Mouse (Mus musculus) cerebellum, postnatal 25 days (tissue): ENCODE results near the gene Gzmd.
"Not testable (repeated sequence)": the region's sequence is repeated elsewhere in the genome, so short reads cannot be mapped to it uniquely, and the experiment has no call there.

Source experiments
- DNase-seq, 2 experiments: peaks; one replicate each; pipeline ENCODE4 v3.0.0; 2021; ENCODE audit warnings: mixed read lengths in 2 of 2

Gzmd gene

DNA sequence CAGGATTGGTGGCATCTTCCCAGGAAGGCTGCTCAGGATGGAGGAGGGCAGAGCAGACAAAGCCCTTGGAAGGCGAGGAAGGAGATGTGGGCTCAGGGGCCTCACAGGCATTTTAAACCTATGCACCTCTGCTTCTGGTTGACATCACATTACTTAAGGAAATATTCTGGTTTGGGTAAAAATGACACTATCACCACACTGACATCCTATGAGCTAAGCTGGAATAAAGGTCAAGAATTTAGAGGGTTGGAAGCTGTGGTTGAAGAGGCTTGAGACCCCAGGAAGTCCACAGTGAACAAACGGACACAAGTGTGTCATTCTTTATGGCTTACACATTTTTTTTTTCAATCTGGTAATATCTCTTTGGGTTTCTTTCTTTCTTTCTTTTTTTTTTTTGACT is at the start of gene Gzmd:
Gzmd (minus strand) TSS at position 101 of the 400 bp plus-strand sequence.
- not testable (repeated sequence) for DNase-seq

GRCm38 (mm10) chr14:56177651-56178050 is 45.2 kb upstream of the Gzmd start:
- DNase-seq, result peak in 1 of 2 experiments; percentile 37

DNA sequence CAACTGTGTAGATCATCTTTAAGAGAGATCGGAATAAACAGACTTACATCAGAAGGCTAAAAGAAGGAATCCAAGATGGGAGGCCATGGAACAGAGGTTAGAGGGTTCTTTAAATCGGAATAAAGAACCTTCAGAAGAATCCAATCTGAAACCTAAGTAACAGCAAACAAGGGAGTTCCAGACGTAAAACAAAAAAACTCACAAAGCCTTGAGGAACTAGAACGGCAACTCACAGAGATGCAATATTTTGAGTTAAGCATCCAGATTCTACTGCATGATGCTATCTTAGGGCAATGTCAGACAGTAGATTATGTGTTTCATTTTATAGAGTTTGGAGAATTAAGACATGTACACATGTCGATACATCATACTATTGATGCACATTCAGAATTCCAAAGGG is 42.1 kb upstream of the Gzmd start, which contains the start of gene Gzmn:
Gzmn (minus strand) TSS at position 101 of the 400 bp plus-strand sequence.
- DNase-seq, result no peak

- no peak for DNase-seq
These were observed 41.0 kb upstream of the Gzmd start for GRCm38 (mm10) chr14:56173396-56173795.

DNA sequence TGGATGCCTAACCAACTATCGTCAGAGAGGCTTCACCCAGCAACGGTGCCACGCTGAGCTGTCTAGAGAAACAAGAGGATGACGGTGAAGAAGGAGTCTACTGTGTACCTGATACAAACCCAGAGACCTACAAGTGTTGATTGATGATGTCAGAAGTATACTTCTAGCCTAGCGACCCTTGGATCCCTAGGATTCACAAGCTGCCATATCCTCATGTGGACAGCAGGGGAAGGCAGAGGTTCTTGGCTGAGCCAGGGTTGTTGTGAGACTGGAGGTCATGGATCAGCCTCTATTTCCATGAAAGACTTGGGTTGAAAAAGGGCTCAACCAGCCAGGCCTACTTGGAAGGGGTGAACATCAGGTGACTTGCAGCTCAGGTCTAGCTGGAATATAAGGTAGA is 40.3 kb upstream of the Gzmd start:
- no peak for DNase-seq

- no peak for DNase-seq
These were observed 35.6 kb upstream of the Gzmd start for GRCm38 (mm10) chr14:56168009-56168408.

DNA sequence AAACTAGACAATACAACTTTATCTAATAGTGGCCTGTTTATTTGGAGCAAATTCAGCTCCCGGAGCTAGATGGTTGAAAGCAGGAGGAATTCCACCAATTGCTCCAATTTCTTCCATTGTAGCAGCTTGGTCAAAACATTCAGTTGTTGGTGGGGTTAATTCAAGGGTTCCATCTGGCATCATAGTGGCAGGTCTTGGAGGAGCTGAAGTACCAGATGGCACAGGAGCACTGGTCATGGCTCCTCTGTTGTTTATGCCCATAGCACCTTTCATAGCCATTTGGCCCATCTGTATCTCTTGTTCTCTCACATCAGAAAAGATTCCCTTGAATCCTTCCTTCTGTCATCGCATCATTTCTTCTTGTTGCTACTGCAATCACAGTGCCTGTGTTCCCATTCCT is 29.7 kb upstream of the Gzmd start:
- peak; percentile 15 to 23 for DNase-seq

DNA sequence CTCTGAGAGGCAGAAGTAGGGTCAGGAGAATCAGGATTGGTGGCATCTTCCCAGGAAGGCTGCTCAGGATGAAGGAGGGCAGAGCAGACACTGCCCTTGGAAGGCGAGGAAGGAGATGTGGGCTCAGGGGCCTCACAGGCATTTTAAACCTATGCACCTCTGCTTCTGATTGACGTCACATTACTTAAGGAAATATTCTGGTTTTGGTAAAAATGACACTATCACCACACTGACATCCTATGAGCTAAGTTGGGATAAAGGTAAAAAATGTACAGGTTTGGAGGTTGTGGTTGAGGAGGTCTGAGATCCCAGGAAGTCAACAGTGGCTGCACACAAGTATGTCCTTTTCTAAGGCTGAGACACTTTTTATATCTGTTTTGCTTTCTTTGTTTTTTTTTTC is 27.1 kb upstream of the Gzmd start, which contains the start of gene Gzmg:
Gzmg (minus strand) TSS at position 101 of the 400 bp plus-strand sequence.
- not testable (repeated sequence) for DNase-seq

- no peak for DNase-seq
These were observed 22.9 kb upstream of the Gzmd start for GRCm38 (mm10) chr14:56155340-56155739.

- peak in 1 of 2 experiments; percentile 11 for DNase-seq
These were observed 1.3 kb upstream of the Gzmd start for GRCm38 (mm10) chr14:56133675-56134074.

- DNase-seq, result no peak
These were observed 4.1 kb downstream of the Gzmd start for GRCm38 (mm10) chr14:56128341-56128740.

DNA sequence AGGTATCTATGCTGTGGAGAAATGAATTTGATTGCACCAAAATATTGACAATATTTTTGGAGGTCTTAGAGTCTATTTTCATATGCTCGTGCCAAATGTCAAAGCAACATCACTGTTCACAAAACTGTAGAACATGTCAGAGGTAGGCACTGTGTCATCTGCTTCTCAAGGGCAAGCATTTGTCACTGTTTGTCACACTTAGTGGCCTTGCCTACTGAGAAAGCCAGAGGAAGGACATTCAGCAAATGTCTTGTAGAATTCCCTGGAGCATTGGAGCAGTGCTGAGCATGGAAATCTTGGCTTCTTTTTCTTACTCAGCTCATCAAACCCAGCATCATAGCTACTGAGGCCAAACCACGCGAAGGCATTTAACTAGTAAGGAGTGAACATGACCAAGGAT is 8.9 kb downstream of the Gzmd start:
- no peak for DNase-seq

DNA sequence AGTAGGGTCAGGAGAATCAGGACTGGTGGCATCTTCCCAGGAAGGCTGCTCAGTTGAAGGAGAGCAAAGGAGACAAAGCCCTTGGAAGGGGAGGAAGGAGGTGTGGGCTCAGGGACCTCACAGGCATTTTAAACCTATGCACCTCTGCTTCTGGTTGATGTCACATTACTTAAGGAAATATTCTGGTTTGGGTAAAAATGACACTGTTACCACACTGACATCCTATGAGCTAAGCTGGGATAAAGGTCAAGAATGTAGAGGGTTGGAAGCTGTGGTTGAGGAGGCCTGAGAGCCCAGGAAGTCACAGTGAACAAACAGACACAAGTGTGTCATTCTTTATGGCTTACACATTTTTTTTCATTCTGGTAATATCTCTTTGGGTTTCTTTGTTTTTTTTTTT is 11.9 kb downstream of the Gzmd start, which contains the start of gene Gzme:
Gzme (minus strand) TSS at position 101 of the 400 bp plus-strand sequence.
- DNase-seq, result no peak

DNA sequence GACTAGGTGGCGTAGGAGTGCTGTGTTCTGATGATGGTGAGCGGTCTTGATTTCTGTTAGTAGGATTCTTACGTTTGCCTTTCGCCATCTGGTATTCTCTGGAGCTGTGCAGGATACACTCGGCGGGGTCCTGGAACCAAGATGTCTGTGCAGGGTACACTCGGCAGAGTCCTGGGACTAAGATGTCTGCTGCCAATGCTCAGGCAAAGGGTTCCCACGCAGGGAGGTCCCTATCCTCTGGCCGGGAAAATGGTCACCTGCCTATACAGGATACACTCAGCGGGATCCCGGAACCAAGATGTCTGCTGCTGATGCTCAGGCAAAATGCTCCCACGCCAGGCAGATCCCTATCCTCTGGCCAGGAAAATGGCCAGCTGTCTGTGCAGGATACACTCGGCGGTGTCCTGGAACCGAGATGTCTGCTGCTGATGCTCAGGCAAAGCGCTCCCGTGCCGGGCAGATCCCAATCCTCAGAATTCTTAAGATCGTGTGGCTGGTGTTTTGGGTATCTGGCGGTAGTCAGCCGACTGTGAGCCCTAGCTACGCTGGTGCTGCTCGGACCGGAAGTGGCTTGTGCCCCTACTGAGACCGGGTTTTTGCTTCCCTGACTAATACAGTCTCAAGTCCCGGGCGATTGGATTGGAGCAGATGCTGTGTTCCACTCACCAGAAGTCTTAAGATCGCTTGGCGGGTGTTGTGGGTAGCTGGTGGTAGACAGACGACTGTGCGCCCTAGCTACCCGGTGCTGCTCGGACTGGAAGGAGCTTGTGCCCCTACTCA is 16.7 kb downstream of the Gzmd start:
- DNase-seq, result not testable (repeated sequence)

DNA sequence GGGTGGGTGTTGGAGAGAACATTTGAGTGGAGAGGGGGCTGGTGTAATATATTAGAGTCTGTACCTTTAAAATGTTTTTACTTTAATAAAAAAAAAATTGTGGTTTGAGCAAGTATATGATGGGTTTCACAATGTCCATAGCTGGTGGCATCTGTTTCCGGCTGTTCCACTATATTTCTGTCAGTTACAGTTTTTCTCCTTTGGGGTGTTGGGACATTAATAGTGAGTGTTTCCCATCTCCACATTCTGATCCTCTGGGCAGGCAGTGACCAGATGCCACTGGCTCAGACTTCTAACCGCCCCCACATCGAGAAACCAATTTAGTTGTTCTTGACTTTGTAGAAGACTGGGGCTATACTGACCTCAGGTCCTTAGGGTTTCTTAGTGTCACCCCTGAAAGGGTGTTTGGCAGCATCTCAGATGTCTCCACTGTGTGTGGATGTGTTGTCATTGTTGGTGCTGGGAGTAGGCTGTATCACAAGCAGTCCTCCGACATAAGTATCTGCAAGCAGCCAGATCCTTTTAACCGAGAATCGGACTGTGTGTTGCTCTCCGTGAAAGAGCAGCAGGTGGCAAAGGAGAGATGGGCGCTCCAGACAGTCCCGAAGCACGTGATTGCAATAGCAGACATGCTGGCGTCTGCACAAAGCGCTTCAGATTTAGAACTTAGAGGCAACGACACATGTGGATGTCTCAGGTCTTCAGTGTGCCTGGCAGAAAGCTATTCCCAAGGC is 26.8 kb downstream of the Gzmd start:
- no peak for DNase-seq

DNA sequence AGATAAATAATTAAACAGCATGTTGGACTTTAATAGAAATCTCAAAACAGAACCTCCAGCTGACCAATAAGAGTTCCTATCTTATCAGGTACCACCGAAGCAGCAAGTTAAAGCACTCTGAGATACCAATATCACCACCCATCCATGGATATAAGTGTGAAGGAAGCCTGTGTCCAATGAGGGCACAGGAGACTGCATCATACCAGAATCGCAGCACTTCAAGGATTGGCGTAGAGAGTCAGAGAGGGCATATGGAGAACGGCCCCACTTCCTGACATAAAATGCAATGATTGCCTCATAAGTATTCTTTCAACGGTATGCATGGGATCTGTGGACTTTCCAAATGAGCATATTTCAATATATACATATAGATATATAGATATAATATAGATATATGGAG is 27.4 kb downstream of the Gzmd start:
- no peak for DNase-seq

DNA sequence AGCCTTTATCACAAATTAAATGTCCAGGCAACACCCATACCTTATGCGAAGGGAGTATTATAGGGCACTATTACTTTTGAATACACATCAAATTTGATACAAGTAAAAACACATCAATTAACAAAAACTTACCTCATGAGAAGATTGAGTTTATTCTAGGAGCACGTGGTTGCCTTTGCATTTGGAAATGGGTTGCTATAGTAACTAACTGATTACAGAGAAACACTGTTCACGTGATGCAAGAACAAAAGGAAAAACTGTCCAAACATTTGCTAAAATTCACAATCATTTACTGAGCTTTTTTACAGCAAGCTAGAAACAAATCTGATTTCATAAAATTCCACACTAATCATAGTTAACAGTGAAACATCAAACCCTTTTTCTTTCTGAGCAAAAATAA is 29.0 kb downstream of the Gzmd start:
- no peak for DNase-seq

GRCm38 (mm10) chr14:56102386-56102785 is 30.0 kb downstream of the Gzmd start, which contains the start of gene Ctsg:
TSS of gene Ctsg (minus strand) at chr14:56102574.
- DNase-seq, result no peak

GRCm38 (mm10) chr14:56098940-56099339 is 33.5 kb downstream of the Gzmd start:
- no peak for DNase-seq

GRCm38 (mm10) chr14:56097597-56097996 is 34.8 kb downstream of the Gzmd start:
- DNase-seq, result no peak

DNA sequence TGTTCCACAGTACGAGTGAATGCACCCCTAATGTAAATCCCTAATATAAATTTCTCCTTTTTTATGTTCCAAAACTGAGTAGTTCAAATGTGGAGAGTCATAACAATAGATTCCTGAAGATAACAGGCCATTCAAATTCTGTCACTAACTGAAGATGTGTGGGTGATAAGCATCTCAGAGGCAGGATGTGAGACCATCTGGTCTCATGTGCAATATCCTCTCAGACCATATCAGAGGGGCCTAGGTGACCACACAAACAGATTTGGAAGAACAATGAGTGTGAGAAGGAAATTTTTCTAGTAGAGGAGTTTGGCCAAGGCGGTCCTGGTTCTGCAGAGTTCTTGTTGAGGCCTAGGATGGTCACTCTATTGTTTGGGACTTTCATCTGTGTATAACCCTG is 39.1 kb downstream of the Gzmd start:
- DNase-seq, result no peak

GRCm38 (mm10) chr14:56086711-56087110 is 45.7 kb downstream of the Gzmd start:
- DNase-seq, result no peak

DNA sequence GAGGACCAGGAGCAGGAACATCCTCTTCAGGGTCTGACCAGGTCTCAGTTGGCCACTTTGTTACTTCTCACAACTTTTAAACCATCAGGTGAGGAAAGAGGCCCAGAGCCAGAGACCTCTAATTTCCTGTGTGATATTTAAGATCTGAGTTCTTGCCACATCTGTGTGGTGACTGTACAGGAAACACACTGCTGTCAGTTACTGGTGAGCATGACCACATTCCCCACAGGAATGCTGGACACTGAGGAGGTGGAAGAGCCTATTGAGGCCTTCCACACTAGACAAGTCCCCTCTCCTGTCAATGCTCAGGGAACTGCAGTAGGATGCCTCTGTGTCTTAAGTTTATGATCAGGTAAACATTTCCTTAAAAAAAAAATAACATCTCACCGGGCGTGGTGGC is 47.2 kb downstream of the Gzmd start, which contains the start of gene Mcpt8:
Mcpt8 (minus strand) TSS at position 107 of the 400 bp plus-strand sequence.
- DNase-seq, result no peak

DNA sequence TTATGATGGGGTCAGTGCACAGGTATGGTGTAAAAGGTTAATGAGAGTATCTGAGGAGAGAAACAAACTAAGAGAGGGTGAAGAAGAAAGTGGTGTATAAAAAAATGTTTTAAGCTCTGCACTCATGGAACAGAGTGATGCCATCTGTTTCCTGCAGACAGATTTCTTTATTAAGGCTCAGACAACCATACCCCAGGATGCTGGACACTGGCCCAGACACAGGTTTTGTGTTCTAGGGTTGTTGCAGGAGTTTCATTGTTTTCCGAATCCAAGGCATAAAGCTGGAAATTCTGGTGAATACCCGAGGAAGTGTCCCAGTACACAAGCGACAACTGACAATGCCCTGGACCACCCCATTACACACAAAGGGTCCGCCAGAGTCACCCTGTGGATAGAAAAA is 50.4 kb downstream of the Gzmd start:
- peak; percentile 52 to 74 for DNase-seq
